Mouse (Mus musculus): Measurements from ENCODE around the gene Nat8f5. TPM values are rescaled to one million over a fixed set of nuclear protein-coding genes. Genes with fewer than 3 reads are reported as not detected.

Nat8f5 gene
- polyA plus RNA-seq (2012; rRNA removed; ENCODE audit: low replicate concordance), result 32.9 and 38.5 TPM in 2 replicates

GRCm38 (mm10) chr6:85820837-85821236, at the start of gene Nat8f5, which contains the start of gene Nat8f6:
Nat8f5 (minus strand) TSS chr6:85820972.
Nat8f6 (minus strand) TSS chr6:85820954.

GRCm38 (mm10) chr6:85869006-85869405, 48.2 kb upstream of the Nat8f5 start, which contains the start of gene Nat8f2:
Nat8f2 (minus strand) TSS chr6:85869158.

GRCm38 (mm10) chr6:85831796-85832321, 11.1 kb upstream of the Nat8f5 start, which contains the start of gene Nat8:
Nat8 (minus strand) TSS chr6:85832082.

Other genes starting within 250 kb of the Nat8f5 start
- gene Alms1, start 233.4 kb downstream of the Nat8f5 start, polyA plus RNA-seq (2012; rRNA removed; ENCODE audit: low replicate concordance), result 0.09 and 0.14 TPM in 2 replicates
- 3.2 and 15.6 TPM in 2 replicates for gene Nat8f7, start 107.8 kb downstream of the Nat8f5 start, polyA plus RNA-seq (2012; rRNA removed; ENCODE audit: low replicate concordance)
- gene Nat8f3, start 55.2 kb downstream of the Nat8f5 start, polyA plus RNA-seq (2012; rRNA removed; ENCODE audit: low replicate concordance), result 1.5 TPM in 1 of 2 replicates, not detected in the other
- 4.2 and 4.8 TPM in 2 replicates for gene Nat8f6, start within 50 bp of the Nat8f5 start, polyA plus RNA-seq (2012; rRNA removed; ENCODE audit: low replicate concordance)
- gene Nat8, start 11.1 kb upstream of the Nat8f5 start, polyA plus RNA-seq (2012; rRNA removed; ENCODE audit: low replicate concordance), result 81.1 and 118 TPM in 2 replicates
- gene Nat8f2, start 48.2 kb upstream of the Nat8f5 start, polyA plus RNA-seq (2012; rRNA removed; ENCODE audit: low replicate concordance), result 0.30 and 2.4 TPM in 2 replicates
- 15.3 and 31.8 TPM in 2 replicates for gene Nat8f4, start 83.9 kb upstream of the Nat8f5 start, polyA plus RNA-seq (2012; rRNA removed; ENCODE audit: low replicate concordance)
- 19.4 and 21.0 TPM in 2 replicates for gene Tprkb, start 90.9 kb upstream of the Nat8f5 start, polyA plus RNA-seq (2012; rRNA removed; ENCODE audit: low replicate concordance)
- 16.7 and 24.8 TPM in 2 replicates for gene Nat8f1, start 94.7 kb upstream of the Nat8f5 start, polyA plus RNA-seq (2012; rRNA removed; ENCODE audit: low replicate concordance)
- gene Dusp11, start 140.7 kb upstream of the Nat8f5 start, polyA plus RNA-seq (2012; rRNA removed; ENCODE audit: low replicate concordance), result 14.1 and 35.9 TPM in 2 replicates
- gene Figla, start 195.2 kb upstream of the Nat8f5 start, polyA plus RNA-seq (2012; rRNA removed; ENCODE audit: low replicate concordance), result not detected in 2 replicates
- 0.07 and 1.6 TPM in 2 replicates for gene Add2, start 207.7 kb upstream of the Nat8f5 start, polyA plus RNA-seq (2012; rRNA removed; ENCODE audit: low replicate concordance)

Data from duodenum, adult 2 months (tissue).